Mouse (Mus musculus): ENCODE results near the gene Vmn1r171.
"Not testable (repeated sequence)": the region's sequence is repeated elsewhere in the genome, so short reads cannot be mapped to it uniquely, and the experiment has no call there.

Vmn1r171 gene

DNA sequence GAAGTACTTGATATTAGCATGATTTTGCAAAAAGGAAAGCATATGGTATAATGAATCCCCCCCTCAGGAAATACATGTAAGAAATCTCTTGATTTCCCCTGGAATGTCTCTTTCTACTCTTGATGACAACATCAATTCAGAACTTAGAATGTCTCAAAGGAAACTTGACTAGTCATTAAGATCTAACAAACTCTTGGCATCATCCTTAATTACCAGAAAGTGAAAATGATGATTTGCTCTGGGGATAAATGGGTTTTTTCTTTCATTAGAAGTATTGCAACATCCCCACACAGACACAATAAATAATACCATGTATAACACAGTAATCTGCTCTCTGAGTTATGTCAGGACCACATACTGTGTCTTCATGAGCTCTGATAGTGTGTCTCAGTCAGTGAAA is at the start of gene Vmn1r171:
Gene Vmn1r171 (plus strand): TSS at position 301 of the 400 bp plus-strand sequence.
- DNase-seq, result no peak

DNA sequence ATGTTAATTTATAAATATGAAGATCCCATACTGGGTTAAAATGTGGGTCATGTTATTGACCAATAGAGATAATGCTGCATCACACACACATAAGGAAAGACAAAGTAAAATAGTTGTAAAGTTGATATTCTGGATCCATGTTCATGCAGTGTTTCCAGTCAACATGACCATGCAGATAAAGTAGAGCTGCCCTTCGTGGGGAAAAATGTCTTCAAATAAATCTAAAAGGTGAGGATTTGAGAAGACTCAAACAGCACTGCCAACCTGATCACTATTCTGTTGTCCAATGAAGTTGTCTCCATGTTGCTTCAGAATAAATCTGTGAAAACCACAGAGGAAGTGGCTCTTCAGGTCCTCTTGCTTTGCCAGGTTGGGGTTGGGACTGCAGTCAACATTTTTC is 24.6 kb upstream of the Vmn1r171 start, which contains the start of gene Vmn1r170:
Gene Vmn1r170 (plus strand): TSS at position 301 of the 400 bp plus-strand sequence.
- DNase-seq, result not testable (repeated sequence)

DNA sequence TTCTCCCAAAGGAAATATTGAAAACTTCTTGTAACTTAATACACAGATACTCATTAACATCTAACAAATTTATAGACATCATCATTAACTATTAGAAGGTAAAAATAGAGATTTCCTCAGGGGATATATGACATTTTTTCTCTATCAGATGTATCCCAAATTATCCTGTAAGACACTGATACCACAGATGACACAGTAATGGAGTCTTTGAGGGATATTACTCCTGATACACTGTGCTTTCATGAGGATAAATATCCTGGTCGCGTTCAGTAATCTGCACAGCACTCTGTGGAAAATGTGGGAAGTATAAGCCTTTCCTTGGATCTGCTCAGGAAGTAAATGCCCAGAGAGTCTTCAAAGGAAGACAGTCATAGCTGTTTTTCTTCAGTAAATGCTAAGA is 27.5 kb downstream of the Vmn1r171 start, which contains the start of gene Vmn1r172:
Gene Vmn1r172 (plus strand): TSS at position 301 of the 400 bp plus-strand sequence.
- DNase-seq, result no peak
